Mouse (Mus musculus): Measurements from ENCODE around the gene Vmn2r13. TPM values are rescaled to one million over a fixed set of nuclear protein-coding genes. Genes with fewer than 3 reads are reported as not detected.
"Not testable (repeated sequence)": the region's sequence is repeated elsewhere in the genome, so short reads cannot be mapped to it uniquely, and the experiment has no call there.

The Vmn2r13 gene
- not detected in 2 replicates for polyA plus RNA-seq (2015; fragmentation: Nextera tagmentation; extraction: Ambion mirVana)

GRCm38 (mm10) chr5:109192099-109192498 is at the start of gene Vmn2r13:
Gene Vmn2r13 (minus strand): TSS chr5:109192199.
- not testable (repeated sequence) for H3K4me2 ChIP-seq (ENCODE audit: low read depth, low read length); H3K9me3 ChIP-seq (replicated peaks; ENCODE audit: control insufficient read depth, low read length); H3K27me3 ChIP-seq (ENCODE audit: control insufficient read depth, insufficient read depth, low read length); ATAC-seq (ENCODE audit: insufficient read depth, low FRiP score); H3K4me3 ChIP-seq (replicated peaks; ENCODE audit: low read length); H3K36me3 ChIP-seq (ENCODE audit: control insufficient read depth, insufficient read depth, low read length); H3K4me1 ChIP-seq (ENCODE audit: control insufficient read depth, insufficient read depth, low read length); H3K27ac ChIP-seq (ENCODE audit: low read length); H3K9ac ChIP-seq (ENCODE audit: low read length)
- 49% methylated on average over 2 of the region's 2 CpGs for WGBS

DNA sequence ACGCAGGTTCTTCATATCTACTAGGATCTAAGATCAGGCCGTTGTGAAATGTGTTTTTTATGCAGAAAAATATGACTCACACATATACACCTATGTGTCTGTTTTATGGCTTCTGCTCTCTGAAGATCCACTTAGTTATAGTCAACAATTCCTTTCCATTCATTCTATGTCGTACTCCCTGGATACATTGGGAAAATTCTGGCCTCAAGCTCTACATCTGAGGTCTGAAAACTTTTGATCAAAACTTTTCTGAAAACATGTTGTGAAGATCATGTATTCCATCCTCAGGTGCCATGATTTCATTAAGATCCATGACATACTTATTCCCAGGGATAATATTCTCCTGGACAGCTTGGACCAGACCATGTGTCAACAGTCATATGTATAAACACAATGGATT is 32.6 kb upstream of the Vmn2r13 start, which contains the start of gene Vmn2r14:
Gene Vmn2r14 (minus strand): TSS at position 101 of the 400 bp plus-strand sequence.
- Histone ChIP-seq H3K4me2 (ENCODE audit: low read depth, low read length) (no peak within 1 kb of the TSS), H3K27ac (ENCODE audit: low read length) (no peak within 1 kb of the TSS), H3K9me3 (replicated peaks; ENCODE audit: control insufficient read depth, low read length) (no peaks in the 10 kb centered on the region), H3K4me1 (ENCODE audit: control insufficient read depth, insufficient read depth, low read length) (no peaks in the 10 kb centered on the region), H3K9ac (ENCODE audit: low read length) (no peak within 1 kb of the TSS), H3K4me3 (replicated peaks; ENCODE audit: low read length) (no peak within 1 kb of the TSS), H3K27me3 (ENCODE audit: control insufficient read depth, insufficient read depth, low read length) (no peaks in the 10 kb centered on the region), H3K36me3 (ENCODE audit: control insufficient read depth, insufficient read depth, low read length) (no peaks in the 10 kb centered on the region)
- WGBS: 63% methylated on average over 3 of the region's 3 CpGs
- ATAC-seq (ENCODE audit: insufficient read depth, low FRiP score): no peak

- H3K36me3 ChIP-seq (ENCODE audit: control insufficient read depth, insufficient read depth, low read length); ATAC-seq (ENCODE audit: insufficient read depth, low FRiP score); H3K4me1 ChIP-seq (ENCODE audit: control insufficient read depth, insufficient read depth, low read length); H3K9ac ChIP-seq (ENCODE audit: low read length); H3K27ac ChIP-seq (ENCODE audit: low read length); H3K9me3 ChIP-seq (replicated peaks; ENCODE audit: control insufficient read depth, low read length); H3K27me3 ChIP-seq (ENCODE audit: control insufficient read depth, insufficient read depth, low read length); H3K4me2 ChIP-seq (ENCODE audit: low read depth, low read length); H3K4me3 ChIP-seq (replicated peaks; ENCODE audit: low read length): not testable (repeated sequence)
- WGBS: 83% methylated on average over 4 of the region's 4 CpGs
Observed at GRCm38 (mm10) chr5:109166851-109167250, 25.1 kb downstream of the Vmn2r13 start.

GRCm38 (mm10) chr5:109160121-109160520 is 31.9 kb downstream of the Vmn2r13 start:
- no peaks in the 10 kb centered on the region for H3K4me1 ChIP-seq (ENCODE audit: control insufficient read depth, insufficient read depth, low read length)
- no peak for ATAC-seq (ENCODE audit: insufficient read depth, low FRiP score)
- 77% methylated on average over 5 of the region's 5 CpGs for WGBS
- no peaks in the 10 kb centered on the region for H3K36me3 ChIP-seq (ENCODE audit: control insufficient read depth, insufficient read depth, low read length)
- H3K4me2 ChIP-seq (ENCODE audit: low read depth, low read length): no peak overlapping the region
- H3K27ac ChIP-seq (ENCODE audit: low read length): no peak overlapping the region
- no peak overlapping the region for H3K4me3 ChIP-seq (replicated peaks; ENCODE audit: low read length)
- no peaks in the 10 kb centered on the region for H3K9me3 ChIP-seq (replicated peaks; ENCODE audit: control insufficient read depth, low read length)
- H3K27me3 ChIP-seq (ENCODE audit: control insufficient read depth, insufficient read depth, low read length): no peaks in the 10 kb centered on the region
- no peak overlapping the region for H3K9ac ChIP-seq (ENCODE audit: low read length)

DNA sequence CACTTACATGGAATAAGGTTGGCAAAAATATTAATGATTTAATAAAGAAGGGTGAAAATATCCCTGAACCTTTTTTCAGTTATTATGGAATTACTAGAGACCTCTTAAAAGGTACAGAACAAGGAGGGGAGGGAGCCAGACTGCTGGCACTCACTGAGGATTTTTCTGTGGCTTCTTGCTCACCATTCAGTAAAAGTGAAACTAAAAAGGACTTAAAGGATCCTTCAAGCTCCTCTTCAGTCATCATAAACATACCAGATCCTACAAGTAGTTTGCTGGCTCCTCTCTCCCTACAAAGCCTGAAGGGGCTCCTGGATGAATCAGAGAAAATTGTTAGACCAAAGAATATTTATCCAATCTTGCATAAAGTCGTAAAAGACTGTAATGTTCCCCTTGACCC is 32.4 kb downstream of the Vmn2r13 start:
- not testable (repeated sequence) for H3K27me3 ChIP-seq (ENCODE audit: control insufficient read depth, insufficient read depth, low read length); H3K36me3 ChIP-seq (ENCODE audit: control insufficient read depth, insufficient read depth, low read length); H3K4me3 ChIP-seq (replicated peaks; ENCODE audit: low read length); ATAC-seq (ENCODE audit: insufficient read depth, low FRiP score); H3K27ac ChIP-seq (ENCODE audit: low read length); H3K4me2 ChIP-seq (ENCODE audit: low read depth, low read length); H3K9ac ChIP-seq (ENCODE audit: low read length); H3K4me1 ChIP-seq (ENCODE audit: control insufficient read depth, insufficient read depth, low read length); H3K9me3 ChIP-seq (replicated peaks; ENCODE audit: control insufficient read depth, low read length)
- WGBS: 68% methylated on average over 1 of the region's 1 CpGs

- ATAC-seq (ENCODE audit: insufficient read depth, low FRiP score); H3K4me2 ChIP-seq (ENCODE audit: low read depth, low read length); H3K4me1 ChIP-seq (ENCODE audit: control insufficient read depth, insufficient read depth, low read length); H3K27me3 ChIP-seq (ENCODE audit: control insufficient read depth, insufficient read depth, low read length); H3K9me3 ChIP-seq (replicated peaks; ENCODE audit: control insufficient read depth, low read length); H3K36me3 ChIP-seq (ENCODE audit: control insufficient read depth, insufficient read depth, low read length); H3K4me3 ChIP-seq (replicated peaks; ENCODE audit: low read length); H3K27ac ChIP-seq (ENCODE audit: low read length); H3K9ac ChIP-seq (ENCODE audit: low read length): not testable (repeated sequence)
- WGBS: 73% methylated on average over 14 of the region's 14 CpGs
Observed at GRCm38 (mm10) chr5:109158488-109159485, 33.2 kb downstream of the Vmn2r13 start.

GRCm38 (mm10) chr5:109139546-109139945 is 52.5 kb downstream of the Vmn2r13 start:
- WGBS: 79% methylated on average over 2 of the region's 2 CpGs
- no peak overlapping the region for H3K4me2 ChIP-seq (ENCODE audit: low read depth, low read length)
- H3K9ac ChIP-seq (ENCODE audit: low read length): no peak overlapping the region
- ATAC-seq (ENCODE audit: insufficient read depth, low FRiP score): no peak
- no peaks in the 10 kb centered on the region for H3K9me3 ChIP-seq (replicated peaks; ENCODE audit: control insufficient read depth, low read length)
- H3K27me3 ChIP-seq (ENCODE audit: control insufficient read depth, insufficient read depth, low read length): no peaks in the 10 kb centered on the region
- no peaks in the 10 kb centered on the region for H3K4me1 ChIP-seq (ENCODE audit: control insufficient read depth, insufficient read depth, low read length)
- no peaks in the 10 kb centered on the region for H3K36me3 ChIP-seq (ENCODE audit: control insufficient read depth, insufficient read depth, low read length)
- no peak overlapping the region for H3K4me3 ChIP-seq (replicated peaks; ENCODE audit: low read length)
- no peak overlapping the region for H3K27ac ChIP-seq (ENCODE audit: low read length)

GRCm38 (mm10) chr5:109136731-109137130 is 55.3 kb downstream of the Vmn2r13 start:
- WGBS: 75% methylated on average over 2 of the region's 2 CpGs
- no peak for ATAC-seq (ENCODE audit: insufficient read depth, low FRiP score)
- no peak overlapping the region for H3K9ac ChIP-seq (ENCODE audit: low read length)
- no peaks in the 10 kb centered on the region for H3K36me3 ChIP-seq (ENCODE audit: control insufficient read depth, insufficient read depth, low read length)
- no peak overlapping the region for H3K27ac ChIP-seq (ENCODE audit: low read length)
- H3K4me2 ChIP-seq (ENCODE audit: low read depth, low read length): no peak overlapping the region
- H3K27me3 ChIP-seq (ENCODE audit: control insufficient read depth, insufficient read depth, low read length): no peaks in the 10 kb centered on the region
- H3K4me3 ChIP-seq (replicated peaks; ENCODE audit: low read length): no peak overlapping the region
- H3K9me3 ChIP-seq (replicated peaks; ENCODE audit: control insufficient read depth, low read length): no peaks in the 10 kb centered on the region
- H3K4me1 ChIP-seq (ENCODE audit: control insufficient read depth, insufficient read depth, low read length): no peaks in the 10 kb centered on the region
